Mouse (Mus musculus) left cerebral cortex, postnatal 14 days (tissue): ENCODE data around the gene Sf3a1. TPM values are rescaled to one million over a fixed set of nuclear protein-coding genes. Genes with fewer than 3 reads are reported as not detected.

ENCODE experiments used
- DNase-seq, 2 experiments: peaks; one replicate each; pipeline ENCODE4 v3.0.0; 2021 to 2022; ENCODE audit warnings: low spot score in 2 of 2, mixed read lengths in 1 of 2
- intact Hi-C: fragments of 180-260 bp; cut with DNase I; formaldehyde crosslinking; loops from one replicate; pipeline ENCODE4 v1.15.1; 2025
- total RNA-seq, 2 experiments: library from RNA; stranded (reverse); gene quantifications; 2 replicates each; pipeline ENCODE4 v1.2.3; 2021

Sf3a1 gene
- total RNA-seq, 2 experiments from 2014 or later = 68.8 to 78.6 TPM

- no peak for DNase-seq
- intact Hi-C loops = no loop called here
These were observed 26.7 kb upstream of the Sf3a1 start for GRCm38 (mm10) chr11:4133450-4133849.

- DNase-seq = no peak
- intact Hi-C loops = no loop called here
These were observed 25.8 kb upstream of the Sf3a1 start for GRCm38 (mm10) chr11:4134400-4134799.

- peak; percentile 88 to 91 for DNase-seq
- intact Hi-C loops = loop anchor here (1.0 kb wide), 2 partner anchors 25 to 84 kb away; partner anchors contain the start of genes Ccdc157 and Sf3a1
These were observed 24.9 kb upstream of the Sf3a1 start, which contains the start of gene Rnf215 for GRCm38 (mm10) chr11:4134986-4135935. Gene Rnf215 (plus strand): TSS chr11:4135202.

- intact Hi-C loops = no loop called here
- no peak for DNase-seq
These were observed 21.2 kb upstream of the Sf3a1 start for GRCm38 (mm10) chr11:4138964-4139363.

GRCm38 (mm10) chr11:4141505-4141904, 18.6 kb upstream of the Sf3a1 start:
- intact Hi-C loops = loop anchor here (10.0 kb wide), 1 partner anchor 283 kb away; no protein-coding TSS in a partner anchor
- DNase-seq = no peak

GRCm38 (mm10) chr11:4142352-4142751, 17.8 kb upstream of the Sf3a1 start:
- intact Hi-C loops = loop anchor here (10.0 kb wide), 1 partner anchor 282 kb away; no protein-coding TSS in a partner anchor
- no peak for DNase-seq

- no peak for DNase-seq
- intact Hi-C loops = loop anchor here (10.0 kb wide), 1 partner anchor 281 kb away; no protein-coding TSS in a partner anchor
These were observed 16.7 kb upstream of the Sf3a1 start for GRCm38 (mm10) chr11:4143281-4144062.

GRCm38 (mm10) chr11:4146381-4146780, 13.8 kb upstream of the Sf3a1 start:
- intact Hi-C loops = loop anchor here (10.0 kb wide), 1 partner anchor 278 kb away; no protein-coding TSS in a partner anchor
- no peak for DNase-seq

- intact Hi-C loops = loop anchor here (10.0 kb wide), 1 partner anchor 278 kb away; no protein-coding TSS in a partner anchor
- DNase-seq = no peak
These were observed 13.1 kb upstream of the Sf3a1 start for GRCm38 (mm10) chr11:4147098-4147497.

- DNase-seq = no peak
These were observed 12.0 kb upstream of the Sf3a1 start for GRCm38 (mm10) chr11:4148120-4148519.

GRCm38 (mm10) chr11:4148536-4149156, 11.5 kb upstream of the Sf3a1 start:
- no peak for DNase-seq
- intact Hi-C loops = loop anchor here (10.0 kb wide), 1 partner anchor 276 kb away; no protein-coding TSS in a partner anchor

More at GRCm38 (mm10) chr11:4148120-4148519, 12.0 kb upstream of the Sf3a1 start:
- intact Hi-C loops = loop anchor here (10.0 kb wide), 1 partner anchor 277 kb away; no protein-coding TSS in a partner anchor

GRCm38 (mm10) chr11:4149886-4150285, 10.3 kb upstream of the Sf3a1 start:
- DNase-seq = no peak

GRCm38 (mm10) chr11:4153694-4154093, 6.5 kb upstream of the Sf3a1 start:
- DNase-seq = no peak
- intact Hi-C loops = no loop called here

More at GRCm38 (mm10) chr11:4149886-4150285, 10.3 kb upstream of the Sf3a1 start:
- intact Hi-C loops = loop anchor here (10.0 kb wide), 1 partner anchor 275 kb away; no protein-coding TSS in a partner anchor

GRCm38 (mm10) chr11:4155641-4156040, 4.5 kb upstream of the Sf3a1 start:
- DNase-seq = peak in 1 of 2 experiments; percentile 35
- intact Hi-C loops = no loop called here

- DNase-seq = no peak
- intact Hi-C loops = no loop called here
These were observed 1.5 kb upstream of the Sf3a1 start for GRCm38 (mm10) chr11:4158676-4159075.

GRCm38 (mm10) chr11:4160758-4161480, 769 bp downstream of the Sf3a1 start:
- no peak for DNase-seq
- intact Hi-C loops = loop anchor here (1.0 kb wide), 1 partner anchor 26 kb away; the partner anchor contains the start of gene Rnf215

GRCm38 (mm10) chr11:4164701-4165100, 4.6 kb downstream of the Sf3a1 start:
- intact Hi-C loops = no loop called here

GRCm38 (mm10) chr11:4166467-4167090, 6.4 kb downstream of the Sf3a1 start:
- DNase-seq = no peak
- intact Hi-C loops = no loop called here

More at GRCm38 (mm10) chr11:4164701-4165100, 4.6 kb downstream of the Sf3a1 start:
- DNase-seq = no peak
